Mouse (Mus musculus) myocyte (in vitro differentiated cells): Measurements from ENCODE around the gene Decr2.

Experiments
- CEBPB ChIP-seq: IDR thresholded peaks from 2 replicates; pipeline ENCODE4 v1.6.1; 2011; ENCODE audit warnings: mild to moderate bottlenecking, moderate library complexity; ENCODE audit not compliant: poor library complexity, insufficient read depth, severe bottlenecking
- E2F4 ChIP-seq: IDR thresholded peaks from one replicate; pipeline ENCODE4 v1.6.1; 2011; ENCODE audit warnings: mild to moderate bottlenecking, control low read depth, moderate library complexity; ENCODE audit not compliant: insufficient read depth
- MAX ChIP-seq: IDR thresholded peaks from one replicate; pipeline ENCODE4 v1.6.1; 2011; ENCODE audit warnings: low read depth, mild to moderate bottlenecking, control low read depth
- MYOD1 ChIP-seq, 3 experiments: IDR thresholded peaks; one replicate each; pipeline ENCODE4 v1.6.1; 2011; ENCODE audit warnings: control low read depth in 2 of 3, low read depth in 2 of 3, mild to moderate bottlenecking in 2 of 3, moderate library complexity in 1 of 3; ENCODE audit not compliant: insufficient read length in 2 of 3, control insufficient read depth in 1 of 3
- MYOG ChIP-seq, 3 experiments: IDR thresholded peaks; one replicate each; pipeline ENCODE4 v1.6.1; 2011; ENCODE audit warnings: control low read depth in 2 of 3, low read depth in 2 of 3, mild to moderate bottlenecking in 2 of 3; ENCODE audit not compliant: insufficient read length in 2 of 3, control insufficient read depth in 1 of 3, insufficient read depth in 1 of 3
- POLR2A ChIP-seq: IDR thresholded peaks from one replicate; pipeline ENCODE4 v1.6.1; 2011; ENCODE audit warnings: low read depth, mild to moderate bottlenecking, control low read depth, moderate library complexity; ENCODE audit not compliant: insufficient read length
- POLR2AphosphoS2 ChIP-seq: IDR thresholded peaks from one replicate; pipeline ENCODE4 v1.6.1; 2011; ENCODE audit warnings: low read depth, control low read depth; ENCODE audit not compliant: insufficient read length
- REST ChIP-seq: IDR thresholded peaks from one replicate; pipeline ENCODE4 v1.6.1; 2011; ENCODE audit warnings: mild to moderate bottlenecking, control low read depth, moderate library complexity; ENCODE audit not compliant: insufficient read depth, insufficient read length
- SRF ChIP-seq: IDR thresholded peaks from one replicate; pipeline ENCODE4 v1.6.1; 2011; ENCODE audit warnings: low read depth; ENCODE audit not compliant: control insufficient read depth, insufficient read length
- TCF12 ChIP-seq: IDR thresholded peaks from one replicate; pipeline ENCODE4 v1.6.1; 2011; ENCODE audit warnings: mild to moderate bottlenecking, control low read depth; ENCODE audit not compliant: poor library complexity, insufficient read depth, severe bottlenecking
- TCF3 ChIP-seq: IDR thresholded peaks from one replicate; pipeline ENCODE4 v1.6.1; 2011; ENCODE audit warnings: low read depth, control low read depth; ENCODE audit not compliant: insufficient read length
- USF1 ChIP-seq: IDR thresholded peaks from one replicate; pipeline ENCODE4 v1.6.1; 2011; ENCODE audit warnings: low read depth, mild to moderate bottlenecking, control low read depth, moderate library complexity

GRCm38 (mm10) chr17:26031583-26031982 lies 58.6 kb downstream of the Decr2 start:
- TF ChIP-seq POLR2AphosphoS2: no peak
- TF ChIP-seq TCF12: no peak
- no peak for TF ChIP-seq USF1
- TF ChIP-seq MAX: no peak
- TF ChIP-seq REST: no peak
- TF ChIP-seq MYOG (IDR thresholded peaks at IDR 0.05; ENCODE audit: control insufficient read depth in 1 of 3, insufficient read depth in 1 of 3, insufficient read length in 2 of 3, low read depth in 2 of 3): no peak
- no peak for TF ChIP-seq POLR2A
- no peak for TF ChIP-seq CEBPB
- no peak for TF ChIP-seq SRF
- TF ChIP-seq TCF3: no peak
- TF ChIP-seq MYOD1 (IDR thresholded peaks at IDR 0.05; ENCODE audit: control insufficient read depth in 1 of 3, insufficient read length in 2 of 3, low read depth in 2 of 3): no peak
- no peak for TF ChIP-seq E2F4
